Mouse (Mus musculus) B cell, adult 2 months (primary cell): Measurements from ENCODE around the gene Olfr393.

Experiments
- DNase-seq, 2 experiments: peaks; one replicate each; pipeline ENCODE4 v3.0.0; 2022

The Olfr393 gene

GRCm38 (mm10) chr11:73851354-73851753 is at the start of gene Olfr393:
Gene Olfr393, minus strand, starts transcription at chr11:73851454.
- DNase-seq, result no peak

- DNase-seq, result no peak
These were observed 39.4 kb upstream of the Olfr393 start, which contains the start of gene Olfr394 for GRCm38 (mm10) chr11:73890671-73891070. Gene Olfr394, minus strand, starts transcription at chr11:73890771.

DNA sequence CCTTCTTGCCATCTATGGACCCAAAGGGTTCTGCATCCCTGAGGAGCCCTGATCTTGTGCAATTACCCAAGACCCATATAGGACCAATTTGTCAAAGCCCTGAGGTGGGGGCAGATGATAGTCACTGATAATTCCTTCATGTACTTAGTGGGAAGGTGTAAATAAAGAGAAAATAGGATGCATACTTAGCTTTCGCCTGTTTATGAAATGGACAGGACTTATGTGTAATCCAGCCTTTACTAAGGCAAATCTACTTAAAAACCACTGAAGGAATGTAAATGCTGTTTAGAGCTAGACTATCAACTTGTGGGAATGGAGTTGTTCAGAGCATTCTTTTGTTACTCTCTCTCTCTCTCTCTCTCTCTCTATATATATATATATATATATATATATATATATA is 34.3 kb downstream of the Olfr393 start, which contains the start of gene Olfr392:
Gene Olfr392, minus strand, starts transcription at position 101 of the 400 bp plus-strand sequence.
- DNase-seq, result no peak

DNA sequence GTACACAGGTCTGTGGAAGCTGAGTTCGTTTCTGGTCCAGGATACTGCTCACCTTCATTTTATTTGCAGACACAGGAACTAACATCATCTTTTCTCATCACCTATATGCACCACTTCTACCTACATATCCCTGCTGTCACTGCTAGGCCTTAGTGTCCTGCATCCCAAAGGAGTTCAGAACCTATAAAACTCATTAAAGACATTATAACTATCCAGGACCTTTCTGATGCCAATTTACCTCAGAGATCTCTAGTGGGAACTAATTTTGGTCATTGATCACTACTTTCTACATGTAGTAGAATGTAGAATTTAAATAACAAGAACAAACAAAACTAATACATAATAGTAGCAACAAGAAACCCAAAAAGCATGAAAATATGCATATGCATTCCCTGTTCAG is 48.3 kb downstream of the Olfr393 start, which contains the start of gene Olfr391-ps:
Gene Olfr391-ps, minus strand, starts transcription at position 101 of the 400 bp plus-strand sequence.
- no peak for DNase-seq
